Mouse (Mus musculus) heart, postnatal 0 days (tissue): ENCODE data around the gene Kat14.

Experiments used
- CTCF ChIP-seq: IDR thresholded peaks from 2 replicates; pipeline ENCODE4 v1.5.1; 2016; ENCODE audit warnings: antibody characterized with exemption, control low read depth, low read depth
- EP300 ChIP-seq: IDR thresholded peaks from 2 replicates; pipeline ENCODE4 v1.6.1; 2016; ENCODE audit warnings: antibody characterized with exemption, low read depth

DNA sequence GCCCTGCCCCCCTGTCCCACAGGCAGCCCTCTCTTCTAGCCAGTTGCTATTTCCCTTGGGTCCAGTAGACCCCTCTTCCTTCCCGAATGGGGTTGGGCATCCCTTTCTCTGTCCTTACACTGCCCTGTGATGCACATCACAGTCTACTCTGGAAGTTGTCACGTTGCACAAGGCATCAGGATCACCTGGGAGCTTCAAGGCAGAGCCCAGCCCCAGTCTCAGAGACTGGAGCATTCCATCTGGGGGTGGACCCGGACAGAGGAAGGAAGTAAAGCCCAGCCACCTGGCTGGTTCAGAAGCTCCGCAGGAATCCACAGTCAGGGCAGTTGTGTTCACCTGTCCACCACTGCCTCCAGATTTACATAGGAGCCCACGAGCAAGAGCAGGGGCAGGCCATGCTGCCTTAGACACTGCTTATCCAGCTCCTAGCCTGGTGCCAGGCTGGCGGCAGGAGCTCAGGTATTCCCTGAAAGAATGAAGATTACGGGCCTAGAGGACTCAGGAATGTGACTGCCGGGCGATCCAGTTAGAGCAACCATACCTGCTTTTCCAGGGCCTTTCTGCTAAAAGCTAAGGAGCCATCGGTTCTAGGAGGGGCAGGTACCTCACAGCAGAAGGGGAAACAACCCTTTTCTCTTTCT is 6.4 kb downstream of the Kat14 start:
- TF ChIP-seq CTCF (no peak), EP300 (no peak)
